Mouse (Mus musculus) embryonic fibroblast, embryonic 13.5 days (primary cell): Measurements from ENCODE around the gene Treml4.

ENCODE experiments used
- CTCF ChIP-seq: IDR thresholded peaks from 2 replicates; pipeline ENCODE4 v1.5.1; 2011; ENCODE audit warnings: mild to moderate bottlenecking, control low read depth, low read length, moderate library complexity, borderline replicate concordance; ENCODE audit not compliant: insufficient read depth
- POLR2A ChIP-seq: IDR thresholded peaks from 2 replicates; pipeline ENCODE4 v1.6.1; 2011; ENCODE audit warnings: low read depth, mild to moderate bottlenecking, control low read depth, low read length, moderate library complexity

DNA sequence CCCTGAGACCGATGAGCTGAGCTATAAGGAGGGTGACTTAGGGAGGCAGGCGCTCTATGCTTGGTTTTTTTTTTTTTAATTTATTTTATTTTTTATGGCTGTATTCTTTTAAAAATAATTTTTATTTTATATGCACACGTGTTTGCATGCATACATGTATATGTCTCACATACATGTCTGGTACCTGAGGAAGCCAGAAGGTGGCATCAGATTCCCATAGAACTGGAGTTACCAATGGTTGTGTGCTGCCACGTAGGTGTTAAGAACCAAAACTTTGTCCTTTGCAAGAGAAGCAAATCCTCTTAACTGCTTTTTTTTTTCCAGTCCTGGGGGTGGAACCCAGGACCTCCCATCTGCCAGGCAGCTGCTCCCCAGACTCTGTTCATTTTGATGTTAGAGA lies 30.3 kb upstream of the Treml4 start:
- TF ChIP-seq CTCF (no peak), POLR2A (no peak)
